Mouse (Mus musculus) spleen, postnatal 36 days (tissue): Measurements from ENCODE around the gene Ctu1.
"Not testable (repeated sequence)": the region's sequence is repeated elsewhere in the genome, so short reads cannot be mapped to it uniquely, and the experiment has no call there.

Source experiments
- DNase-seq, 2 experiments: peaks; one replicate each; pipeline ENCODE4 v3.0.0; 2022; ENCODE audit warnings: low spot score in 2 of 2, mixed read lengths in 1 of 2

Gene Ctu1

DNA sequence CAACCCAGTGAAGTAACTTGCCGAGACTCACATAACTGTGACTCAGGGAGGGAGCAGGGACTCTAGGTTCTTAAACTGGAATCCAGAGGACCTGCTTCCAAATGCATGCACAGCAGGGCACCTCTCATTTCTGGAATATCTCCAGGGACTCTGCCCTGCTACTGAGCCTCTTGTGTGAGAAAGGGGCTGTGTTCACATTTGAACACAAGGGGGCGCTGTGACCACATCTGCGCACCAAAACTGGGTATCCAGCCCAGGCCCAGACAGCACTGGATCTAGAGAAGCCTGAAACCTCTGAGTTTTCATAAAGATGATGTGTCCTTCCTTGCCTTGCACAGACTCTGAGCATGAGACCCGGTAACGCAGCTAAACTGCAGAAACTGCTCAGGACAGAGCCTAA lies 9.1 kb downstream of the Ctu1 start:
- no peak for DNase-seq

DNA sequence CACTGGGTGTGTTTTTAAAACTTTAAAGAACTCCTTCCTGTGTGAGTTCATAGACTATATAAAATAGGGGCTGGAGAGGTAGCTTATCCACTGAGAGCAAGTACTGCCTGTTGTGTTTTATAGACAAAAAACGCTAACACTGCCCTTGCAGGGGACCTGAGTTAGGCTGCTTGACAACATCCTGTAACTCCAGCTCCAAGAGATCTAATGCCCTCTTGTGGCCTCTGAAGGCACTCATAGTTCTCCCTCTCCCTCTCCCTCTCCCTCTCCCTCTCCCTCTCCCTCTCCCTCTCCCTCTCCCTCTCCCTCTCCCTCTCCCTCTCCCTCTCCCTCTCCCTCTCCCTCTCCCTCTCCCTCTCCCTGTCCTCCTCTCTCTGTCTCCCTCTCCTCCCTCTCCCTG lies 10.7 kb downstream of the Ctu1 start:
- not testable (repeated sequence) for DNase-seq

DNA sequence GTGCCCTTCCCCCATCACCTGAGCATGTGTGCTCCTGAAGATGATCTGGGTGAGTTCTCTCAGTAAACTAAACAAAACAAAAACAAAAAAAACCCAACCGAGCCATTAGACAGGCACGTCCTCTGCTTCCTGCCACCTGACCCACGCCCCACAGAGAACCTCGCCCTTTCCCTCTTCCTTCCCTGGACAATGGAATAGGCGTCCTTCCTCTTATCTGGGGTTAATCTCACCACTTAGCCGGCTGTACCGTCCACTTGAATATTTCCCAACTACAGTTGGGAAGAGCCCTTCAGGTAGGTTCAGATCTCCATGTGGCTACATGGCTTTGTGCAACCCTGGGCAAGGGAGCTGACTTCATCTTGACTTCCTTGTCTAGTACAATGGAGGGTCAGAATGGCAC lies 13.3 kb downstream of the Ctu1 start:
- DNase-seq = no peak

DNA sequence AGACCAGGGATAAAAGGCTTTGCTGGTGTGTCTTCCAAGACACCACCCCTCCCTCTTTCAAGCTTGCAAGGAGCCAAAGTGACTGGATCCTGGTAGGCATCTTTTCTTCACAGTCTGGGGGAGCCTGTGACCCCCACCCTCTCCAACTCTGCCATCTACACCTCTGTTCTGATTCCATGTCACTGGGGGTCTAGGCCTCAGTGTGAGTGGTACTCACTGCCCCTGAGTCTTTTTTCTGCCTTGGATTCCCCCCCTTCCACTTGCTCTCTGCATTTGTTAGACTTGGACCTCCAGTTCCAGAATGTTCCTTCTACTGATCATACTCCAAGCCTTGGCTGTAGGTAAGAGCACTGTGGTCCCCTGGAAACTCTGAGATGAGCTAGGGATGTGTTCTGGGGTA lies 18.3 kb downstream of the Ctu1 start, which contains the start of gene Klk14:
Gene Klk14 (plus strand): TSS at position 301 of the 400 bp plus-strand sequence.
- DNase-seq = no peak

DNA sequence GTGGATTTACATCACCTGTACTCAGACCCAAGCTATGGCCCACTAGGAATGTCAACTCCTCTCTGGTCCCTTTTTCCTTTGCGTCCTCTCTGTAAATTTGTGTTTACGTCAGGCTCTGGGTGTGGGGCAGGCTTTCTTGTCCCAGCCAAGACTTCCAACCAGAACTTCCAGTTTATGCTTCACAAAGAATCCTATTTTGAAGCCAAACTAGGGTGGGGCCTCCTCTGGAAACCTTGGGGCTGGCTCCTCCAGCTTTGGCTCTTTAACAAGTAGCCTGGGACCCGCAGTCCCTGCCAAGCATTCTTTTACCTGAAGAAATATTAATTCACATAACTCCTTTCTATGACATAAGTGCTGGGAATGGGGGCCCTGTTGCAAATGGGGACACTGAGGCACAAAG lies 38.2 kb downstream of the Ctu1 start:
- no peak for DNase-seq

DNA sequence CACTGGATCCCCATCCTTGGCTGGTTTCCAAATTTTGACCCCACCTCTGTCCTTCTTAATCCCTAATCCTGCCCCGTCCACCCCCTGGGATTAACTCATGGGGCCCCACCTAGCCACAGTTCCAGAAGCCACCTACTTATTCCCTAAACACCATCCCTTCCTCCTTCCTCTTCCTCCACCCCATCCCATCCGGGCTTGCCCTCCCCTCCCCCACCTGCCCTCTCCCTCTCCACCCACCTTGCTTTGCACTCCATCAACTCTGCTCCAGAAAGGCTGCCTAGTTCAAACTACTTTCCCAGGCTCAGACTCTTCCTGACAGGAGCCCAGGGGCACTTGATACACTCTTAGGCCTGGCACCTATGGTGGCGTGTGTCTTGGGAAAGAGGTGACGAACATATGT lies 40.5 kb downstream of the Ctu1 start, which contains the start of gene Klk13:
Gene Klk13 (plus strand): TSS at position 301 of the 400 bp plus-strand sequence.
- DNase-seq = no peak

DNA sequence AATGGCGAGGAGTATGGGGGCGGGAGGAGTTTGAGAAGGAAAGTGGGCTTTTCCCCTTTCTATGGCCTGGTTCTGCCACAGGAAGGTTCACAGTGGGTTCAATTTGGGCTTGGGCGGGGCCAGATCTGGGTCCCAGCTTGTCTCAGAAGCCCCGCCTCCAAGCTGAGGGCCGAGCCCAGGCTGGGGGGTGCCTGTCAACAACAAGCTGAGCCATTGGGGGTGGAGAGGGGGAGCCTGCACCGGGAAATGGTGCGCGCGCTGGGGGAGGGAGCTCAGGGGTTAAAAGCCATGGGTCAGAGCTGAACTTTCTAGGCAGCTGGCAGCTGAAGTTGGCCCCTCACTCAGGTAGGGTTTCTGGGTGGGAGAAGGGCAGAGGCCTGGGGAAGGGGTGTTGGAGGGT lies 41.1 kb downstream of the Ctu1 start:
- no peak for DNase-seq

DNA sequence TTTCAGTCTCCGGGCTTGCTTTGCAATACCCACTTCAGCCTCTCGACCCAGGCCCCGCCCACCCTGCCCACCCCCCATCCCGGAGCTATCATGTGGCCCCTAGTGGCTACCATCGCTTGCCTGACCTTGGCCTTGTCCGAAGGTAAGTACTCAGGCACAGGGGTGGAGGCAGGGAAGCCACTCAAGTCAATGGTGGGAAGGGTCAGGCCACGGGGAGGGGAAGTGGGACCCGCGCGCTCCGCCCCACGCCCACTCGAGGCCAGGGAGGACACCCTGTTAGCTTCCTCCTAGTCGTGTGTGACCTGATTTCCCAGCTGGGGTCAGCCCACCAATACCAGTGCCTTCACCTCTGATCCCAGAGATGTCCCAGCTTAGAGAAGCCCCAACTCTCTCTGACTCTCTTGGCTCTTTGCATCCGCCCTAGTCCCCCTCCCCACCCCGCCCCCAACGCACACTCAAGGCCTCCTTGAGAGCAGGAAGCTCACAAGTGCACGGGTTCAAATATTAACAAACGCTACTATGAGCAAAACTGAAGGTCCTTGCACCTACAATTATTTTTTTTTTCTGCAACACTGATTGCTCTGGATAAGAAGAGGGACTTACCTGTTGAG lies 42.0 kb downstream of the Ctu1 start:
- DNase-seq = no peak
